Mouse (Mus musculus) duodenum, adult 2 months (tissue): ENCODE data around the gene Scgb1b24. TPM values are rescaled to one million over a fixed set of nuclear protein-coding genes. Genes with fewer than 3 reads are reported as not detected.

ENCODE experiments used
- polyA plus RNA-seq: library from polyadenylated mRNA; depleted of rRNA; stranded (reverse); fragments of >200 nt; gene quantifications from 2 replicates; pipeline ENCODE4 v1.2.3, GENCODE M21; 2012; ENCODE audit warnings: low replicate concordance; rRNA removed

Scgb1b24 gene
- not detected in 2 replicates for polyA plus RNA-seq

DNA sequence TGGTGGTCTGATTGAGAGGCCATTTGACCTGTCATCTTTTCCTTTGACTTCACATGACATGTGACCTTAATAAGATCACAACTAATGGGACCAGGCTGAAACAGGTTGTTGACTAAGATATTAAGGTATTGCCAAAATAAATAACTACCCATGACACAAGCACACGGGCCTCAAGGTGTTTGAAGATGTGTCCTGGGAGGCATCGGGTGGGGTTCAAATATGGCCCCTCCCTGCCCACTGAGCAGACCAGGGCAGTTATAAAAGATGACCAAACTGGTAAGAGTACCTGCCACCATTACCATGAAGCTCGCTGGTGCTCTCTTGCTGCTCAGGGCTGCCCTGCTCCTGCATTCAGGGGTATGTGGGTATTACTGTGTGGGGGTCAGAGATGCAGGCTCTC lies at the start of gene Scgb1b24:
Gene Scgb1b24 (plus strand): TSS at position 301 of the 400 bp plus-strand sequence.

DNA sequence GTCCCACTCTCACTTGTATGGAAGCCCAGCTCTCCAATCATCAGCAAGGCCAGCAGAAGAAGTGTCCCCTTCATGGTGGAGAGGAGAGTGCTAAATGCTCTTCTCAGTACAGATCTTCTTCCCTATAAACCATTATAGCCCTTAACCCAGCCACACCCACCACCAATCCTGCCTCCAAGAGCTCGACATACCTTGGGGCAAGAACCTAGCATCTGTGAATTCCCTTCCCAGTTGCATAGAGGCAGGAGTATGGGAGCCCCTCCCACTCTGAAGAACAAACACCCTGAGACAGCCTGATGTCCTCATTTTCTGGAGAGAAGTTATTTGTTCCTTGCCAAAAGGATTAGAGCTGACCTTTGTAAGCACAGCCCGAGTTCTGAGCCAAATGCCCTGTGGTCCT lies 4.4 kb upstream of the Scgb1b24 start, which contains the start of gene Scgb2b24:
Gene Scgb2b24 (minus strand): TSS at position 101 of the 400 bp plus-strand sequence.

Other genes starting within 250 kb of the Scgb1b24 start
- not detected in 2 replicates for gene Scgb2b21, start 223.3 kb upstream of the Scgb1b24 start, polyA plus RNA-seq
- gene Scgb2b24, start 4.5 kb upstream of the Scgb1b24 start, polyA plus RNA-seq, result not detected in 2 replicates
- not detected in 2 replicates for gene Scgb2b26, start 201.2 kb downstream of the Scgb1b24 start, polyA plus RNA-seq